Mouse (Mus musculus): ENCODE results near the gene Sept11. TPM values are rescaled to one million over a fixed set of nuclear protein-coding genes. Genes with fewer than 3 reads are reported as not detected.

The Sept11 gene
- total RNA-seq (2021) = 100 to 1,000 TPM; 116 to 118 TPM
- long read RNA-seq, experiment 1, full-length matches to known transcripts = 24 of 61 reads
- long read RNA-seq, experiment 1, partial matches to known transcripts = 9 of 61 reads
- long read RNA-seq, experiment 1, other reads (novel, unspliced or antisense) = 28 of 61 reads
- long read RNA-seq, experiment 2, full-length matches to known transcripts = 30 of 71 reads
- long read RNA-seq, experiment 2, partial matches to known transcripts = 3 of 71 reads
- long read RNA-seq, experiment 2, other reads (novel, unspliced or antisense) = 38 of 71 reads

DNA sequence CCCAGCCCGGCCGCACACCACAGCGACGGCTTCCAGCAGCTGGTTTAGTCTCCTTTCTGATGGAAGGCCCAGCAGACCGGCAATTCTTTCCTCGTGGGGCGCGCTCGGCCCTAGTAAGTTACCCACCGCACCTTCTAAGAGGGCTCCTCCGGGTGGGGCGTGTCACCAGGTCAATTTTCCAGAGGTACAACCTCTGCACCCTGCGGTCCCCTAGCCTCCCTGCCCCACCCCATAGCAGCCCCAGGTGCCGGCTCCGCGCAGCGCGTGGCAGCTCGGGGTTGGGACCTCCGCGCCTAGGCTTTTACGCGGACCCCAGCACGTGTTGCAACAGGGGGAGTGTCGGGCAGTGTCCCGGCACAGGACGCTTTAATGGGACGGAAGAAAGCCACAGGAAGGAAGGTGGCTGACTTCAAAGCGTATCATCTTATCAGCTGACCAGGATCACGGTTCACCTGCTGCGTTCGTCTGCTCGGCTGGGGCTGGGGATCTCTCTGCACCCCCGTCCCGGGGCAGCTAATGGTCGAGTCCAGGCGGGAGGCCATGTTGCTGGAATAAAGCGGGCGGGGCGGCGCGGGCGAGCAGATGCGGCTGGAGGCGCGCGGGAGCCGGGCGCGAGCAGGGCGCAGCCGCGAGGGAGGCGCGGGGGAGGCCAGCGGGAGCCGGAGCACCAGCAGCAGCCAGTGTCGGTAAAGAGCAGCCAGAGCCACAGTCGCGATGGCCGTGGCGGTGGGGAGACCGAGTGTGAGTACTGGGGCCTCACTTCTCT, at the start of gene Sept11:
Gene Sept11 (plus strand): TSS at position 581 of the 766 bp plus-strand sequence.
- peak; percentile 94 to 97 for DNase-seq (ENCODE audit: low spot score in 2 of 2)

DNA sequence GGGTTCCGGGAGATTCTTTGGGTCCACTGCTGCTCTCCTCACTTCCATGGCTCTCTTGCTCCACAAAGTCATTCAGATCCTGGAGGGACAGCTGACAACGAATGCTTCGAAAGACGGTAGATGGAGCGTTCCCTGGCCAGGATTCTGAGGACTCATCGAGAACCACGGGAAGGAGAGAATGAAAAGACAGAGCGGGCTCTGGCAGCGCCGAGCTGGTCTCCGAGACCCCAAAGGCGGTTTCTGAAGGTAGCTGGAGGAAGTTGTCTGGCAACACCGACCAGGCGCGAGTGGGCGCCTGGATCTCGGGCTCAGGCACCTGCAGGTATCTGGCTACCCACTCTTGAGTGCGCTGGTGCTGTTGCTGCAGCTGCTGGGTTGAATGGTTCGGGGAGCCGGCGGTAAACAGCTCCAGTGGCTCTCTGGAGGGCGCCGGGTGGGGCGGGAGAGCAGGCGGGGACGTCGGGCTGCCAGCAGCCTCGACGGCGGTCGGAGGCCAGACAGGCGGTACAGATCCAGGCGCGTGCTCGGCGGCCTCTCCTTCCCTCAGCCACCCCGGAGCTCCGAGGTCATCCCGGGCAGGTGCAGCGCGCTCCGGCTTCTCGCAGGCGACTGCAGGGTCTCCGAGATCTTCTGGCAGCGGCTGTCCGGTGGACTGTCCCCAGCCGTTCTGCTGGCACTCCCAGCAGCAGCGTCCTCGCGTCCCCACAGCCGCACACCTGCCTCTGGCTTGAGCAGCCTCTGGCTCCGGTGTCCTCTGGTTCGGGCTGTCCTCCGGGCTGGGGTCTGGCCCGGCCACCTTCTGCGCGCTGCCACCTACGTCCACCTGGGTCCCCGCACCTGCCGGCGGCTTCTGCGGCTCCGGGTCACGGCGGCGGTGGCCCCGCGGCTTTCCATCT, 49.3 kb upstream of the Sept11 start:
- DNase-seq (ENCODE audit: low spot score in 2 of 2) = no peak

DNA sequence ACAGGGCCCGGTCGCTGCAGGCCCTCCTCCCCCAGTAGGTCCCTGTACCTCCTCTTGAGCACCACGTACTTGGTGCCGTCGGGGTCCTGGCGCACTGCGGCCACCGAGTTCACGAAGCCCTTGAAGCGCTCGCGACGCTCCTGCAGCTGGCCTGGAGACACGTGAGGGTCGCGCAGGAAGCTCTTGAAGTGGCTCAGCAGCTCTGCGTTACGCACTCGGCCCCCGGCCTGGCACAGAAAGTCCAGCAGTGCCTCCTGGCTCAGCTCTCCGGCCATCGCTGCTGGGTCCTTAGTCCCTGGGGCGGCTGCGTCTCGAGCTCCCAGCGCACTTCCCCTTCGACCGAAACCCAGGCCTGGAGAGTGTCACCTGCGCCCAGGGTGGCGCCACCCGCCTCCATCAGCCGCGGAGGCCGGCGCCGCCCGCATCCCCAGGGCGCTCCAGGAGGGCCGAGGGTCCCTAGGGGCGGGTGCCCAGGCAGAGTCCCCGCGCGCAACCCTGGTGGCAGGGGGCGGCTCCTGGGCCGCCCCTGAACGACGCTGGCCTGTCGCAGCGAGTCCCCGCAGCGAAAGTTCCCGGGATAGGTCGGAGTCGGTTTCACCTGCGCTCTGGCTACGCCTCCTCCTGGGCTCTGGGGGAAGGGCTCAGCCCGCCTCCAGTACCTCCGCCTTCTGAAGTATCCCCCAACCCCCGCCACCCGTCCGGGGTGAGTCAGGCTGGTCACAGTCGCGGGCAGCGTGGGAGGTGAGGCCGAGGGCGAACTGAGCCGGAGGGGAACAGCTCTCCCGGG, 48.5 kb upstream of the Sept11 start, which contains the start of gene Sowahb:
Gene Sowahb (minus strand): TSS at position 439 of the 787 bp plus-strand sequence.
- DNase-seq (ENCODE audit: low spot score in 2 of 2) = no peak

DNA sequence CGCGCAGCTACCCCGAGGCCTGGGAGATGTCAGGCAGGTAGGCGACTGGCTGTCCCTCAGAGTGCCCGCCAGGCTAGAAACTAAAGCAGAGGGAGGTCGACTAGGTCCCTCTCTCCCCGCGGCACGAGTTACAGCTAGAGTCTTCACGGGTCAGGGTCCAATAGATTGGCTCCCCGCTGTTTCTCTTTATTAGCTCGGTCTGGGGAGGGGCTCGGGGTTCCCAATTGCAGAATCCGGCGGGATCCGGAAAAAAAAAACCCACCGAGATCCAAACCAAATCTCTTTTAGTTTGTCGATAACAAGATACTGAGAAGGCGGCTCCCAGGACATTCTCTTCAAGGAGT, 47.9 kb upstream of the Sept11 start:
- DNase-seq (ENCODE audit: low spot score in 2 of 2) = no peak

DNA sequence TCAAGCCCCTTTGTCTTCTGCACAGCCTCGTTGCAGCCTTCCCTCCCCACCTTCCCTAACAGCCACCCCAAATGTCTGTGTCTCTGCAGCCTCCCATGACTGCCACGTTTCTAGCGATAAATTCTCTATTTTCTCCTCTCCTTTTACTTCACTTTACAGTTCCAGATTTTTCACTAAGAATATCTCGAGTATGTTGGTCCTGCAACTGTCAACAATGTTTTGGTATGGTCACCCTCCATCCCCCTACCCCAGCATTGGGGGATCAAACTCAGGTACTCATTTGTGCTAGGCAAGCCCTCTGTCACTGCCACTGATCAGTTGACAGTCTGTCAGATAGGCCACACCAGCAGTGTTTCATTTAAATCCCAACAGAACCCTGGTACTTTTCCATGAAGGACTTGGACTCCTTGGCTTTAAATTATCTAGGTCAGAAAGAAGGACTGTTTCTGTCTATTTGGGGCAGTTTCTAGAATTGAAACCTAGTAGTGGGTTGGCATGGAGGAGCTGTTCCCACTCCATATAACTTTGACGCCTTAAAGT, 46.9 kb upstream of the Sept11 start:
- no peak for DNase-seq (ENCODE audit: low spot score in 2 of 2)

DNA sequence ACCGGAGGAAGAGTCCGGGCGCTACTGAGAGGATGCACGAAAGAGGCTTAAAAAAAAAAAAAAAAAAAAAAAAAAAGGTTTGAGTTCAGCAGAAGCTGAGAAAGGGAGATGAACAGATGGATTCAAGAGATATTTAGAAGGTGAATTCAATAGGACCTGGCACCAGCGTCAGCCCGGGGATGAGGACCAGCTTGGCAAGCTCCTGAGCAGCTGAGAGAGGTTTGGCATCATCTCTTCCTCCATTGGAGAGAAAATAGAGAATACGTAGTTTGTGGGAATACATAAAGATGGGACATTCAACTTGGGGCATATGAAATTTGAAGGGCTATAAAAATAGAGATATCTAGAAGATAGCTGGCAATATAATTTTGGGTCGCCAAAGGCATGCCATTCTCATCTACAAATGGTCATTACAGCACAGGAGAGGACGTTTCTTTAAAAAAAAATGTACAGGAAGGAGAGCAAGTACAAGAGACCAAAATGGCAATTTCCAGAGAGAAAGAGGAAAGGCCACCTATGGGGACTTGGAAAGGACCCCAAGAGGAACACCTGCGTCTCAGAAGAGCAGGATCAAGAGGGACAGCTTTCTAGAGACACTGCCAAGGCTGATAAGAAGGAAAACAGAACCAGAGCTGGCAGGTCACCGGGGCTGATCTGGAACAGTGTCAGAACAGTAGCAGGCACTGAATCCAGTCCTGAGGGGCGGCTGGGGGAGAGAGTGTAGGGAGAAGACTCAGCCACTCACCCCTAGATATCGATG, 44.6 kb upstream of the Sept11 start:
- DNase-seq (ENCODE audit: low spot score in 2 of 2) = no peak

DNA sequence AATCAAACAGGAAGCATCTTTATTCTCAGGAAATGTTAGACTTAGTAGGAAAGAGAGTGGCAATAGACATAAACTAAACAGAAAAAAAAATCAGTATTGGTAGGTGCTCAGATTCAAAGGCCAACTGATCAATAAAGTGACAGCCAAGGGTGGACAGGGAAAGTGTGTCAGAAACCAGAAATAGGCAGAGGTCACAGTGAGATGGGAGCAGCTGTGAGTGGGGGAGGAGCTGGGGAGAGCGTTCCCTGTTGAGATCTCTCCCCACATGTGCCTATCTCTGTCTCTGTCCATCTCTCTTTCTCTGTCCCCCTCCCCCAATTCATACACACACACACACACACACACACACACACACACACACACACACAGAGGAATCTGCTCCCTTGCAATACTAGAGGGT, 43.3 kb upstream of the Sept11 start:
- no peak for DNase-seq (ENCODE audit: low spot score in 2 of 2)

DNA sequence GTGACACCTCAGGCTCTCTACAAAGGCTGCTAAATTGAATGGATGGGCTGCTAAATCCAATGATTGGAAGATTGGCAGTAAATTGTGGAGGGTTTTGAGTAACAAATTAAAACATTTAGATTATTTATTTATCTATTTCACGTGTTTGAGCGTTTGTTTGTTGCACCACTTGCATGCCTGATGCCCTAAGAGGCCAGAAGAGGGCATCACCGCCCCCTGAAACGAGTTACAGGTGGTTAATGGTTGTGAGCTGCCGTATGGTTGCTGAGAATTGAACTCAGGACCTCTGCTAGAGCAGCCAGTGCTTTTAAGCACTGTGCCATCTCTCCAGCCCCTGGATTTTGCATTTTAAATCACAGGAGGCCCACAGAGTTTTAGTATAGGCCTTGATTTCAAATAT, 42.2 kb upstream of the Sept11 start:
- no peak for DNase-seq (ENCODE audit: low spot score in 2 of 2)

DNA sequence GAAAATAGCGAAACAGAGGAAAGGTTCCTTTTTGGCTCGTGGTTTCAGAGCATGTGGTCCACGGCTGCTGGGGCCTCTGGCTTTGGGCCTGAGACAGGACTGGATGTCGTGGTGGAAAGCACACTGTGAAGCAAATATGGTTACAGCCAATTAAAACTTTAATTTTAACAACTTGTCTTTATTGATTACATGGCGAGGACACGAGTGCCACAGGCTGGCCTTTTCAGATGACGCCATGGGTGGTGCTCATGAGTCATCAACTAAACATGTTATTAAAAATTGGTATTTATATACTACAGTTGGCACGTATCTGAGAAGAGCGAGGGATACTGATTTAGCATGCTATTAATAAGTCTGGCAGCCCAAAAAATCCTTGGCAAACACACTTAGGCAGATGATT, 41.3 kb upstream of the Sept11 start:
- DNase-seq (ENCODE audit: low spot score in 2 of 2) = peak in 1 of 2 experiments; percentile 47

DNA sequence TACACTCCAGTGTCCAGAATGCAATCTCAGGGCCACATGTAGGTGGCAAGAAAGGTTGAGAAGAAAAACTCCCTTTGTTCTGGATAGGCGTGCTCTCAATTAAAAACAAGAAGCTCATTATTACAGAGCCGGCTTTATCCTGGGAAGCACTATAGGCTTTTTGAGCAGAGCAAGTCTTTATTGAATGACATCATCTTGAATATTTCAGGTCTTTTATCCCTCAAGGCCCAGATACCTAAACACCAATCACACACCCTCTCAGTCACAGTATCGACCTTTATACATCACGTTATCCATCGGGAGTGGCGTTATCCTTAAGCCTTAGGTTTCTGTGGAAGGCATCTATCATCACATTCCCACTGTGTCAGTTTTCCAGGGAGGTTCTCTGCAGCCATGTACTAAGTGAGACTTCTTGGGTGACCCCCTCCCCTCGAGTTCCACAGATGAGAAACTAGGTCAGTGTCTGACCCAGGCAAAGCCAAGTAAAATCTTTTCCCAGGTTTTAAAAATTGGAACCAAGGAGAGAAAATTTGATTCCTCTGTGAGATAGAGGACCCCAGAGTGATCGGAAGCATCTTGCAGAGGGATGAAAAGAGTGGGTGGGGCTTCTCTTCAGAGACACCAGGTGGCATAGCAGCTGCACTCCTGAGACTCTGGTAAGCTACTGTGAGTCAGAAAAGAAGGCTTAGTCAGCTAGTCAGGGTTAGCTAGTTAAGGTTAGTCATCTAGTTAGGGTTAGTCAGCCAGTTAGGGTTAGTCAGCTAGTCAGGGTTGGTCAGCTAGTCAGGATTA, 39.4 kb upstream of the Sept11 start:
- no peak for DNase-seq (ENCODE audit: low spot score in 2 of 2)

DNA sequence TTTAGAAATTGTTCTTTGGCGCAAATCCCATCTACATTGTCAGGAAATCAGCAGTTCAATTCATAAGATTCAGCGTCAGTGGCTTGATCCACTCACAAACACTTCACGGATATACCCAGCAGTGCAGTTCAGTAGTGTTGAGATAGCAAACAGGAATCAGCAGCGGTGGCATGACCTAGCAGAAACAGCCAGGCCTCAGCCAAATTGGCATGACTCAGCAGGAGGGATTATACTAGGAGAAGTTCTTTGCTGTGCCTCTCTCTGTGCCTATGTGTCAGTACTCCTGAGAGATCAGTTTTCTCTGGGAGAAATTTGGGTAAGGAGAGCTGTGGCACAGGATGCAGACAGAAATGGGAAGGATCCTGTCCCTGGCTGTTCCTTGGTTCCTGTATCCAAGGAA, 32.4 kb upstream of the Sept11 start:
- DNase-seq (ENCODE audit: low spot score in 2 of 2) = no peak

DNA sequence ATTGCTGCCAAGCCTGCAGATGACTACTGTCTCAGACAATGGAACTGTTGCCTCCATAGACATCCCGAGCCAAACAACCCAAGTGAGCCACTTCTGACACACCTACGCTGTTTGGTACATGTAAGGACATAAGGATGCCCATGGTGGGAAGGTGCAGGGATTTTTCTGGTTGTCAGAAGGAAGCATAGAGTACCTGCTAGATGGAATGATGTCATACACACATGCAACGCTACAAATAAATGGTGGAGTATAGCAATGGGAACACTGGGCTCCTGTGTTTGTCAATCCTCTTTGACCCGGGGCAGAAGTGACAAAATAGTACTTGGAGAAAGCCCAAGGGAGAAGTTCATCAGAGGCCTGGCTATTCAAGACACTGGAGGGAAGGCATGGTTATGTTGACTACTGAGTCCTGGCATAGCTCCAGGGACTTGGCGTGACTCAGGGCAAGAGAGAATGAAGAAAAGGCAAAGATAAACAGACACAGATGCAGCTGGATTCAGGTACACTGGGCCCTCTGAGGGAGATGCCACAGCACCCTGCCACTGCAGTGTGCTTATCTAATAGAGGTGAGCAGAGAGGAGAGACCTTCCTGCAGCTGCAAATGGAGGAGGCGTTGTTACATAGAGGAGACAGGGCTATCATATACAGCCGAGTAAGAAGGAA, 15.4 kb upstream of the Sept11 start:
- no peak for DNase-seq (ENCODE audit: low spot score in 2 of 2)

DNA sequence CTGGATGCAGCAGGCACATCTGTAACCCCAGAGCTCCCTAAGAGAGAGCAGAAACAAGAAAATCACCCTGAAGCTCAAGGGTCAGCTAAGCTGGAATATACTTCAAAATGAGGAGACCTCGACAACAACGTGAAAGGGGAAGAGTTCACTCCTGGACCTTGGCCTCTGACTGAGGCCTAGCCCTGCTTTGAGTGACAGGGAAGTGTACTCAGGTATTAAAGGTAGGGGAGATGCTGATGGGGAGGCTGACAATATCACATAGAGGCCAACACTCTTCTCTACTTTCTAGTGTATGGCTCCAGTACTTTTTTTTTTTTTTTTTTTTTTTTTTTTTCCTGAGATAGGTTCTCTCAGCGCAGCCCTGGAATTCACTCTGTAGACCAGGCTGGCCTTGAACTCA, 13.6 kb upstream of the Sept11 start:
- no peak for DNase-seq (ENCODE audit: low spot score in 2 of 2)

DNA sequence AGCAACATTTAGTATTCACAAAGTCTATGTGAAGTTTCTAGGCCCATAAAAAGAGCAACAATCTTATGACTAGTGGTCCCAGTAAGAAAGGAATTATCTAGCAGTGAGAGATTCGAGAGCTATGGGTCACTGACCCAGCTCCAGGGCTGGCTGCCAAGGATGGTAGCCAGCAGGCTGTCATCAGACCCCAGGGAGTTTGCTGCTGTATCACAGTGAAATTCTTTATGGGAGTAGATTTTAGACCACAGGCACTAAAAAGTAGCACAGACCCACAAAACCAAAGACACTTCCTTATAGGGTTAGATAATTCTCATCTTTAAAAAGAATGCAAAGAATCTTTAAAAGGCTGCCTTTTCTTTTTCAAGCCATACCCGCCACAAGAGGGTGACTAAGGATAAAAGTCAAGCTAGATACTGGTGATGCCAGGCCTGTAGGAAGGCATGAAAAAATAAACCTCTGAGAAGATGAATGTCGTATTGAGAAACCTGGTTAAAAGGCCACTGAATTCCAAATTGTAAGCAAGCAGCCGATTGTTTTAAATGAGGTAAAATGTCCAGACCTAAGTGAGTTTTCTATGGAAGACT, 8.1 kb upstream of the Sept11 start:
- no peak for DNase-seq (ENCODE audit: low spot score in 2 of 2)

DNA sequence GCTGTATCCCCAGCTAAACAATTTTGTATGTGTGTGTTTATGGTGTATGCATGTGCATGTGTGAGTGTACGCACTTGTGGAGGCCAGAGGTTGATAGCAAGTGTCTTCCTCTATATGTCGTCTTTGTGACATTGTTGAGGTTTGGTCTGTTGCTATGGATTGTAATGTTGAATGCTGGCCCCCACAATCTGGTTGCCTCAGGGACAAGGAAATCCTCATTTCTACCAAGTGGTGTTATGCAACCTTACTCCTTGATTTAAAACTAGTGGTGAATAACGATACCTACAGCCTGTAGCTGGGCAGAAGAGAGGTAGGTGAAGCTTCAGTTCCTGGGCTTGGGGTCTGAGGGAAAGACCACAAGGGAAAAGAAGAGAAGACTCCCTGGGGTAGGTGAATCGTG, 7.3 kb upstream of the Sept11 start:
- DNase-seq (ENCODE audit: low spot score in 2 of 2) = no peak

DNA sequence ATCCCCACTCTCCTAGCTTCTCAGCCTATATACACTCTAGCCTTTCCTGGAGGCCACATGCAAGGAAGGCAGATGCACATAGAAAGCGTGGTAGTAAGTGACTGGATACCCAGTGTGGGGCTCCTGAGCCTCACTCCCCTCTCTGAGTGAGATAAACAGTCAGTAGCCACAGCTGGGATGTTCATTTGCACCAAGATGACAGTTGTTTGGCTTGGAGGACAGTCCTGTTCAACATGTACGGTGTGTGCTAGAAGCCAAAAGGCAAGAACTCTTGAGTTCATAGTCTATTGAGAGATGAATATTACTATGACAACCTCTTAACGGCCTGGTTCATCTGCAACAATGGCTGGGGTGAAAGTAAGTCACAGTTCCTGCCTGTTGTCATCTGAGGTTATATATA, 2.0 kb upstream of the Sept11 start:
- no peak for DNase-seq (ENCODE audit: low spot score in 2 of 2)

DNA sequence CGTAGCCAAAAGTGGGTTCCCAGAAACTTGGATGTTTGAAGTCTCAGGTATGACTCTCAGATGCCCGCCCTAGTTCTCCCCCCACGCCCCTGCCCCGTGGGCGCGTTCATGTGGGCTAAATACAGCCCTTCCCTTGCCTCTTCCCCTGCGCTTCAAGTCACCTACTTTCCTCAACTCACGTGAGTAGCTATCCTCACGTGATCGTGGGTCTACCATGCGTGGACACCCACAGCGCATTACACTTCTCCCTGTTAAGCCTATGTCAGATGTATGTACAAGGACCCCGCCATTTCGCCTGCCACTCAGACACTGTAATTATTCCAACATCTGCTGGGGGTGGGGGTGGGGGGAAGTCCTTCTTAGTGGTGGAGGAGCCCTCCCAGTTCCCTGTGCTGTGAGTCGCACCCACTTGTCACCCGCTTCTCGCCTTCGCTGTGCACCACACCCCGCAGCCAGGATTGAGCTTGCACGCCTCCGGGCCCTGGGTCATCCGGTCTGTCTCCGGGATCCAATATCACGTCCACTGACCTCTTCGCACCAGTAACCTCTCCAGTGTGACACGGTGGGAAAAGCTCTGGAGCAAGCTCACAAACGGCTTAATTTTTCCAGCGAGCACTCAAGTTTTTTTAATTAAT, 973 bp upstream of the Sept11 start:
- DNase-seq (ENCODE audit: low spot score in 2 of 2) = peak in 1 of 2 experiments; percentile 31

Data from layer of hippocampus, postnatal 14 days (tissue).